13 mouse cellular contexts compared by ENCODE assay signal in genomic region chr8:125428979-125429690, GRCm38 (mm10).
DNase-seq lines count a peak whose midpoint lies in the region; ATAC-seq and TF ChIP-seq lines count a peak whose summit lies in the region.
"Had no signal": no experiment of that assay in that cellular context is flagged by ENCODE, and none has a peak within 500 bp of the region (broad histone marks: within the 10 kb centered on the region; RNA-seq: fewer than 3 reads in every experiment).

No protein-coding gene starts in this region.

- no peak for TF ChIP-seq CTCF in forebrain, postnatal 0 days (IDR thresholded peaks at IDR 0.05; ENCODE audit: low read depth)

- H3K4me2 ChIP-seq in neural tube, embryonic 12.5 days (replicated peaks) = no peak overlapping the region
- H3K4me2 ChIP-seq in neural tube, embryonic 15.5 days = no peak overlapping the region
- H3K4me2 ChIP-seq in forebrain, postnatal 0 days (ENCODE audit: low read depth) = no peak overlapping the region
- no peak overlapping the region for H3K4me2 ChIP-seq in midbrain, embryonic 15.5 days

- H3K4me3 ChIP-seq in neural tube, embryonic 12.5 days = no peak overlapping the region
- no peak overlapping the region for H3K4me3 ChIP-seq in neural tube, embryonic 15.5 days (replicated peaks)
- H3K4me3 ChIP-seq in forebrain, postnatal 0 days (ENCODE audit: low read depth, low read length) = no peak overlapping the region
- no peak overlapping the region for H3K4me3 ChIP-seq in midbrain, embryonic 15.5 days
- H3K4me3 ChIP-seq: myocyte had no signal

- H3K36me3 ChIP-seq in neural tube, embryonic 12.5 days = peaks cover 23% of the 10 kb centered on the region
- H3K36me3 ChIP-seq in neural tube, embryonic 15.5 days = peaks cover 18% of the 10 kb centered on the region; the same call in 1 of the 2 replicates
- peaks cover 20% of the 10 kb centered on the region for H3K36me3 ChIP-seq in forebrain, postnatal 0 days (ENCODE audit: insufficient read depth)
- H3K36me3 ChIP-seq in midbrain, embryonic 15.5 days (replicated peaks) = no peaks in the 10 kb centered on the region; the same call in 1 of the 2 replicates

- no peak overlapping the region for H3K27ac ChIP-seq in neural tube, embryonic 12.5 days
- no peak overlapping the region for H3K27ac ChIP-seq in neural tube, embryonic 15.5 days (replicated peaks)
- H3K27ac ChIP-seq in forebrain, postnatal 0 days (ENCODE audit: low read depth, low read length) = peak overlapping the region; percentile 50
- no peak overlapping the region for H3K27ac ChIP-seq in midbrain, embryonic 15.5 days

- peaks cover 24% of the 10 kb centered on the region for H3K4me1 ChIP-seq in neural tube, embryonic 12.5 days
- H3K4me1 ChIP-seq in neural tube, embryonic 15.5 days = peaks cover 10% of the 10 kb centered on the region
- no peaks in the 10 kb centered on the region for H3K4me1 ChIP-seq in forebrain, postnatal 0 days (ENCODE audit: insufficient read depth)
- H3K4me1 ChIP-seq in midbrain, embryonic 15.5 days = peaks cover 19% of the 10 kb centered on the region

- H3K27me3 ChIP-seq in neural tube, embryonic 12.5 days (replicated peaks) = 0 out of 2 replicates have a peak, but pooled peaks cover 5% of the 10 kb centered on the region
- H3K27me3 ChIP-seq in neural tube, embryonic 15.5 days (replicated peaks) = no peaks in the 10 kb centered on the region
- H3K27me3 ChIP-seq in forebrain, postnatal 0 days (ENCODE audit: insufficient read depth, low read length) = no peaks in the 10 kb centered on the region
- H3K27me3 ChIP-seq in midbrain, embryonic 15.5 days (replicated peaks) = no peaks in the 10 kb centered on the region

- DNase-seq in frontal cortex, adult 2 months (ENCODE audit: extremely low spot score in 1 of 2, low spot score in 1 of 2) = peak; percentile 11 to 36
- DNase-seq in frontal cortex, postnatal 36 days (ENCODE audit: low spot score in 2 of 2) = no peak
- DNase-seq in forebrain, postnatal 0 days = no peak
- no peak for DNase-seq in kidney, postnatal 25 days
- DNase-seq: B cell, adult 2 months; layer of hippocampus, adult 9-11 months; right cerebral cortex, postnatal 25 days had no signal

- 21% methylated on average over 8 of the region's 8 CpGs for WGBS in neural tube, embryonic 12.5 days
- 25% methylated on average over 8 of the region's 8 CpGs for WGBS in neural tube, embryonic 15.5 days
- 20% methylated on average over 8 of the region's 8 CpGs for WGBS in forebrain, postnatal 0 days
- WGBS in midbrain, embryonic 15.5 days = 20% methylated on average over 8 of the region's 8 CpGs

- H3K9ac ChIP-seq in neural tube, embryonic 12.5 days = no peak overlapping the region
- H3K9ac ChIP-seq in neural tube, embryonic 15.5 days (replicated peaks) = no peak overlapping the region
- no peak overlapping the region for H3K9ac ChIP-seq in forebrain, postnatal 0 days
- no peak overlapping the region for H3K9ac ChIP-seq in midbrain, embryonic 15.5 days

- peak; percentile 29; the same call in 1 of the 2 replicates for ATAC-seq in neural tube, embryonic 12.5 days (ENCODE audit: low FRiP score, low read depth)
- ATAC-seq in neural tube, embryonic 15.5 days (ENCODE audit: low FRiP score) = no peak
- peak; percentile 66 for ATAC-seq in forebrain, postnatal 0 days
- peak; percentile 69 for ATAC-seq in midbrain, embryonic 15.5 days (replicated peaks)
- ATAC-seq in activated CD4-positive, CD25-positive, alpha-beta regulatory T cell, adult 4 months = no peak
- ATAC-seq: intestine, postnatal 0 days had no signal

- no peaks in the 10 kb centered on the region for H3K9me3 ChIP-seq in neural tube, embryonic 12.5 days
- no peaks in the 10 kb centered on the region for H3K9me3 ChIP-seq in neural tube, embryonic 15.5 days (replicated peaks)
- no peaks in the 10 kb centered on the region for H3K9me3 ChIP-seq in forebrain, postnatal 0 days (ENCODE audit: low read length)
- no peaks in the 10 kb centered on the region for H3K9me3 ChIP-seq in midbrain, embryonic 15.5 days

Comparison
In these comparisons a context has a peak if more than half of its experiments do, and no peak if none do; other contexts are left out.
1. DNase-seq: peak in frontal cortex, adult 2 months (2 of 2); none in frontal cortex, postnatal 36 days (0 of 2), forebrain, postnatal 0 days (single experiment) and kidney, postnatal 25 days (0 of 2).
2. ATAC-seq: peak in neural tube, embryonic 12.5 days (single experiment), forebrain, postnatal 0 days (single experiment) and midbrain, embryonic 15.5 days (single experiment); none in neural tube, embryonic 15.5 days (single experiment) and activated CD4-positive, CD25-positive, alpha-beta regulatory T cell, adult 4 months (single experiment).